Mouse (Mus musculus) testis, adult 2 months (tissue): Measurements from ENCODE around the gene Mios. TPM values are rescaled to one million over a fixed set of nuclear protein-coding genes. Genes with fewer than 3 reads are reported as not detected.

Experiments
- H3K27ac ChIP-seq: fragments of 200-500 bp; 2 replicates; pipeline ENCODE4 v1.5.1; 2012; ENCODE audit warnings: low read depth, low read length; ENCODE audit not compliant: control insufficient read depth, insufficient read depth
- H3K27me3 ChIP-seq: fragments of 200-500 bp; 2 replicates; pipeline ENCODE4 v1.6.1; 2012; ENCODE audit warnings: mild to moderate bottlenecking, low read length, moderate library complexity; ENCODE audit not compliant: control insufficient read depth, insufficient read depth
- H3K36me3 ChIP-seq: fragments of 200-500 bp; 2 replicates; pipeline ENCODE4 v1.6.1; 2012; ENCODE audit warnings: mild to moderate bottlenecking, low read length; ENCODE audit not compliant: control insufficient read depth, insufficient read depth
- H3K4me1 ChIP-seq: fragments of 200-500 bp; 2 replicates; pipeline ENCODE4 v1.6.1; 2012; ENCODE audit warnings: low read length; ENCODE audit not compliant: control insufficient read depth, insufficient read depth
- H3K4me3 ChIP-seq: fragments of 200-500 bp; 2 replicates; pipeline ENCODE4 v1.5.1; 2012; ENCODE audit warnings: low read depth, mild to moderate bottlenecking, low read length, moderate library complexity, mixed read lengths; ENCODE audit not compliant: control insufficient read depth
- CTCF ChIP-seq: fragments of 200-500 bp; IDR thresholded peaks from 2 replicates; pipeline ENCODE4 v1.5.1; 2012; ENCODE audit warnings: low read depth, mild to moderate bottlenecking, inconsistent platforms, low read length, moderate library complexity; ENCODE audit not compliant: control insufficient read depth, insufficient read depth, insufficient replicate concordance
- POLR2A ChIP-seq: fragments of 200-500 bp; IDR thresholded peaks from 2 replicates; pipeline ENCODE4 v1.6.1; 2012; ENCODE audit warnings: low read depth, mild to moderate bottlenecking, inconsistent platforms, low read length, moderate library complexity; ENCODE audit not compliant: control insufficient read depth
- polyA plus RNA-seq: library from polyadenylated mRNA; depleted of rRNA; stranded (reverse); fragments of >200 nt; gene quantifications from 2 replicates; pipeline ENCODE4 v1.2.3, GENCODE M21; 2012

Gene Mios
- polyA plus RNA-seq, 1 experiment, result 8.1 TPM

DNA sequence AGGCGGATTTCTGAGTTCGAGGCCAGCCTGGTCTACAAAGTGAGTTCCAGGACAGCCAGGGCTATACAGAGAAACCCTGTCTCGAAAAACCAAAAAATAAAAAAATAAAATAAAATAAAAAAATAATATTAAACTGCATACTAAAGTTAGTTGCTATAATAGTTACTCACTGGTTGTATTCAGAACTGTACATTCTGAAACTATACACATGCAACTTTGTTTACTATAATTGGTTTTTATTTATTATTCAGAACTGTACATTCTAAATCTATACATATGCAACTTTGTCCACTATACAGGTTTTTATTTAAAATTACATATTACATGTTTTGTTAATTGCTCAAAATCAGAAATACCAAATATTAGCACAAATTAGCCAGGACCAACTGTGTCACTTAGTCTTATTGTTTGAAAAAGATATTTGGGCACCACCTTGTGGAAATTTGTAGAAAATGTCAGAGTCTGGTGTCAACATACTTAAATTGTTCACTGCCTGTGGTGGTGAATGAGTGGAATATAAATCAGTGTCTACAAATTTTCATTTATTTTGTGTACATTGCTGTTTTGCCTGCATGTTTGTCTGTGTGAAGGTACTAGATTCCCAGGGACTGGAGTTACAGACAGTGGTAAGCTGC lies 20.3 kb upstream of the Mios start:
- Histone ChIP-seq H3K36me3 (no peaks in the 10 kb centered on the region), H3K27ac (no peak overlapping the region), H3K4me1 (no peaks in the 10 kb centered on the region), H3K4me3 (no peak overlapping the region), H3K27me3 (no peaks in the 10 kb centered on the region)
- TF ChIP-seq POLR2A (no peak), CTCF (no peak)

DNA sequence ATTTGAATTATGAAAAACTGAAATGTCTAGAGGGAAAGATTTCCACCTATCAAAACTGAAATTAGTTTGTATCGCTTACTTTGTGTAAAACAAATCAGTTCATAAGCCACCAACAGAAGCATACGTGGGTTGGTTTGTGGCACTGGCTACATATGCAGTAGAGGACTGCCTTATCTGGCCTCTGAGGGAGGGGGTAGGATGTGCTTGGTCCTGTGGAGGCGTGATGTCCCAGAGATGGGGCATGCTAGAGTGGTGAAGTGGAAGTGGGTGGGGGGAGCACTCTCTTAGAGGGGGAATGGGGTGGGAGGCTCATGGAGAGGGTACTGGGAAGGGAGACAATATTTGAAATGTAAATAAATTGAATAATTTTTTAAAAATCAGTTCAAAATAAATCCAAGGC lies 19.1 kb upstream of the Mios start:
- no peak for TF ChIP-seq CTCF
- no peak for TF ChIP-seq POLR2A
- Histone ChIP-seq H3K27ac (no peak overlapping the region), H3K36me3 (no peaks in the 10 kb centered on the region), H3K4me3 (no peak overlapping the region), H3K4me1 (no peaks in the 10 kb centered on the region), H3K27me3 (no peaks in the 10 kb centered on the region)

DNA sequence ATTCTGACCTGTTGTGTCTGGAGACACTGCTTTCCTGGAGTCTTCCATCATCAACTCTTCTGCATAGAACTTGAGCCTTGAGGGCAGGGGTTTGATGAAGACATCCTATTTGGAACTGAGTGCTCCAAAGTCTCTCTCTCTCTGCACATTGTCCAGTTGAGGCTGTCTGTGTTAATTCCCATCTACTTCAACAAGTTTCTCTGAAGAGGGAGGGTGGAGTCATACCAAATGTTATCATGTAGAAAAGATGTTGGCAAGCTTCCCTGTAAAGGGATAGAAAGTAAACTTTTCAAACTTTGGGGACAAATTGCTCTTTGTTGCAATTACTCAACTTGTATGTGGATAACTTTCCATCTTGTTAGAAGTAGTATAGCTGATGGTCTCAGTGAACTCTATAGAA lies 16.5 kb upstream of the Mios start, which contains the start of gene Col28a1:
Gene Col28a1 (minus strand): TSS at position 101 of the 400 bp plus-strand sequence.
- H3K27ac ChIP-seq, result no peak within 1 kb of the TSS
- no peaks in the 10 kb centered on the region for H3K36me3 ChIP-seq
- no peak for TF ChIP-seq CTCF
- no peak for TF ChIP-seq POLR2A
- no peaks in the 10 kb centered on the region; the same call in 1 of the 2 replicates for H3K4me1 ChIP-seq
- H3K4me3 ChIP-seq, result no peak within 1 kb of the TSS
- H3K27me3 ChIP-seq, result no peaks in the 10 kb centered on the region

DNA sequence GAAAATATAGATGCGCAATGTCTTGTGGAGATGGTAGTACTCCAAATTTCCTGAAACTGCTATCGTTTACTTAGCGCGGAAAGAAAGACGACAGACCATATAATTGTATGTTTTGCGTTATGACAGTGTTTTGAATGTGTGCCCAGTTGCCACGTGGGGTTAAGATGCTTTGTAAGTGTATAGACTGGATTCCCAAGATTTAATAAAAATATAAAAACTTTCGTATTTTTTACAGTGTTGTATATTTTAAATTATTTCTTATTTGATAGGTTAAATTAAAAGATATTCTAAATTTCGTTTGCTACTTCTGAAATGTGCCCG lies 804 bp downstream of the Mios start:
- H3K27ac ChIP-seq, result peak overlapping the region; percentile 90
- TF ChIP-seq CTCF, result no peak
- TF ChIP-seq POLR2A, result no peak
- no peaks in the 10 kb centered on the region for H3K36me3 ChIP-seq
- H3K4me1 ChIP-seq, result peaks cover 2% of the 10 kb centered on the region; the same call in 1 of the 2 replicates
- H3K4me3 ChIP-seq, result peak overlapping the region; percentile 92
- no peaks in the 10 kb centered on the region for H3K27me3 ChIP-seq

DNA sequence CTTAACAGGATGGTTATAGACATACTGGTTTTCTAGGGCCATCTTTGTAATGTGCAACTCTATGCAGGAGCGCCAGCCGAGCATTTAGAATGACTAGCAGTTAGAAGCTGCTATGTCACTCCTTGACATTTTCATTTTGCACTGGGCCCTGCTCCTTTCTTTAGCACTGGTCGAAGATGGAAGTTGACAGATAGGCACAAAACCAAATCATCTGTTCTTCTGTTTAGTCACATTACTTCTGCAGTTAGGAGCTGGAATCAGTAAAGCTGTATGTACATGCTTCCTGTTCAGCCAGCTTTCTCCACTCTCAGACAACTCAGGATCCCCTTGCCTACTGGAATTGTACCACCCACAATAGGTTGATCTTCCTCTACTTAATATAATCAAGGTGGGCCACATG lies 1.6 kb downstream of the Mios start:
- H3K36me3 ChIP-seq, result no peaks in the 10 kb centered on the region
- peaks cover 2% of the 10 kb centered on the region; the same call in 1 of the 2 replicates for H3K4me1 ChIP-seq
- no peaks in the 10 kb centered on the region for H3K27me3 ChIP-seq
- no peak for TF ChIP-seq POLR2A
- TF ChIP-seq CTCF, result no peak
- H3K4me3 ChIP-seq, result no peak overlapping the region
- H3K27ac ChIP-seq, result 0 out of 2 replicates have a peak overlapping the region, but pooled peaks have one; percentile 25

DNA sequence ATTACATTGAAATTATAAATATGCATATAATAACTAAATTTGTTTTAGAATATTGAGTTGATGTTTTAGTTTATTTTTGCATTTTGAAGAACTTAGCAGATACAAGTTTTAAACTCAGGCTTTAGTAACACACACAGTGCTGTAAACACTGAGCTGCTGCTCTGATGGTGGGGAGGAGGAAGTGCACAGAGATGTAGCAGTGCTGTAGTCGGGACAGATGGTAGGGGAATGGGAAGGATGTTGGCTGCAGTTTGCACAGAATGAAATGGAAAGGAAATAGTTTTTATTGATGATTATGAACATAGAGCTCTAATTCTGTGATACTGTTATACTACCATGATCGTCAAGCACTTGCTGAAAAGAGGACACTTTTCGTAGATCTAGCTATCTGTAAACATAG lies 18.0 kb downstream of the Mios start:
- peaks cover 2% of the 10 kb centered on the region for H3K36me3 ChIP-seq

DNA sequence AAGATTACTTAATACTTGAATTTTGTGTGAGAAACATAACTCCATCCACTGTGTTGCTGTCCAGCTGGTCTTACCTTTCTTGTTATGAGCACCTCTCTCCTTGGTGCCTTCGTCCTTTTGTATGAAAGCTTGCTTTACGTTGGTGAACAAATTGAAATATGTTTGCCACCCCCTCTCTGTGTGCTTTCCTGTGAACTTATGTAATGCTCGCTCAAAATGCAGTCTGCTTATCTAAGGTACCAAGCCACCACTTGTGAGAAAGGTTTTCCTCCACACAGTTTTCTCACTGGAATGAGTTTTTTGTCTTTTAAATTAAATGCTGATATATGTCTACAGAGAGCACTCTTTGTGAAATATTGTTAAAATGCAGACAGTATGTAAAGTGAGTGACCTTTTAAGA lies 19.6 kb downstream of the Mios start:
- Histone ChIP-seq H3K4me1 (no peaks in the 10 kb centered on the region), H3K27me3 (no peaks in the 10 kb centered on the region), H3K4me3 (no peak overlapping the region), H3K27ac (no peak overlapping the region), H3K36me3 (peaks cover 2% of the 10 kb centered on the region)
- TF ChIP-seq CTCF (no peak), POLR2A (no peak)

More for the DNA sequence above, 18.0 kb downstream of the Mios start:
- Histone ChIP-seq H3K27me3 (no peaks in the 10 kb centered on the region), H3K4me3 (no peak overlapping the region), H3K4me1 (no peaks in the 10 kb centered on the region), H3K27ac (no peak overlapping the region)
- TF ChIP-seq POLR2A (no peak), CTCF (no peak)
